Mouse (Mus musculus) neural tube, embryonic 14.5 days (tissue): ENCODE data around the gene Nr1h4. TPM values are rescaled to one million over a fixed set of nuclear protein-coding genes. Genes with fewer than 3 reads are reported as not detected.

Source experiments
- ATAC-seq: fragments of 200-750 bp; cut with Nextera tagmentation; 2 replicates; pipeline ENCODE4 v1.8.0; 2017; ENCODE audit warnings: low read depth, mild to moderate bottlenecking, moderate TSS enrichment, moderate library complexity
- H3K27ac ChIP-seq: fragments of 300-500 bp; sonication (generic); 2 replicates; pipeline ENCODE4 v1.5.1; 2014; ENCODE audit warnings: low read depth, mild to moderate bottlenecking, control low read depth, low read length, moderate library complexity, mixed read lengths
- H3K27me3 ChIP-seq: fragments of 300-500 bp; sonication (generic); 2 replicates; pipeline ENCODE4 v1.6.1; 2014; ENCODE audit warnings: low read length; ENCODE audit not compliant: control insufficient read depth, insufficient read depth
- H3K36me3 ChIP-seq: fragments of 300-500 bp; sonication (generic); 2 replicates; pipeline ENCODE4 v1.6.1; 2014; ENCODE audit warnings: low read length, mixed read lengths; ENCODE audit not compliant: control insufficient read depth, insufficient read depth
- H3K4me1 ChIP-seq: fragments of 300-500 bp; sonication (generic); 2 replicates; pipeline ENCODE4 v1.6.1; 2014; ENCODE audit warnings: low read length; ENCODE audit not compliant: control insufficient read depth, insufficient read depth
- H3K4me2 ChIP-seq: fragments of 300-500 bp; sonication (generic); 2 replicates; pipeline ENCODE4 v1.6.1; 2014; ENCODE audit warnings: mild to moderate bottlenecking, low read depth, low read length, control low read depth
- H3K4me3 ChIP-seq: fragments of 300-500 bp; sonication (generic); 2 replicates; pipeline ENCODE4 v1.5.1; 2014; ENCODE audit warnings: low read depth, low read length, control low read depth, mixed read lengths
- H3K9ac ChIP-seq: fragments of 300-500 bp; sonication (generic); replicated peaks from 2 replicates; pipeline ENCODE4 v1.6.1; 2014; ENCODE audit warnings: low read depth, mild to moderate bottlenecking, control low read depth, low read length, mixed read lengths
- H3K9me3 ChIP-seq: fragments of 300-500 bp; sonication (generic); 2 replicates; pipeline ENCODE4 v1.6.1; 2016; ENCODE audit warnings: low read length; ENCODE audit not compliant: control insufficient read depth
- WGBS: fragments of 180-500 bp; shearing (Covaris S2); extraction: QIAGEN DNeasy Blood & Tissue Kit; methylation state at CpG from one replicate; pipeline ENCODE4 v1.1.7; 2014; 5-methylcytosine and 5-hydroxymethylcytosine counted together
- polyA plus RNA-seq: library from polyadenylated mRNA; unstranded; fragments of >200 nt; fragmentation: Nextera tagmentation; extraction: Ambion mirVana; gene quantifications from 2 replicates; pipeline ENCODE4 v1.2.1, GENCODE M21; 2014

Gene Nr1h4
- polyA plus RNA-seq = not detected in 2 replicates

GRCm38 (mm10) chr10:89532929-89533727 lies at the start of gene Nr1h4:
Gene Nr1h4, minus strand, starts transcription at chr10:89533585.
- no peaks in the 10 kb centered on the region for H3K27me3 ChIP-seq
- H3K4me3 ChIP-seq = no peak within 1 kb of the TSS
- H3K36me3 ChIP-seq = no peaks in the 10 kb centered on the region
- 79% methylated on average over 17 of the region's 17 CpGs for WGBS
- no peak within 1 kb of the TSS for H3K9ac ChIP-seq
- H3K27ac ChIP-seq = no peak within 1 kb of the TSS
- H3K4me1 ChIP-seq = no peaks in the 10 kb centered on the region
- H3K4me2 ChIP-seq = no peak within 1 kb of the TSS
- no peaks in the 10 kb centered on the region for H3K9me3 ChIP-seq
- ATAC-seq = no peak

- Histone ChIP-seq H3K4me3 (no peak overlapping the region), H3K9me3 (no peaks in the 10 kb centered on the region), H3K27me3 (no peaks in the 10 kb centered on the region), H3K27ac (no peak overlapping the region), H3K36me3 (no peaks in the 10 kb centered on the region), H3K9ac (no peak overlapping the region), H3K4me1 (no peaks in the 10 kb centered on the region), H3K4me2 (no peak overlapping the region)
- ATAC-seq = no peak
- 94% methylated on average over 4 of the region's 4 CpGs for WGBS
Observed at GRCm38 (mm10) chr10:89578801-89579200, 45.4 kb upstream of the Nr1h4 start.

GRCm38 (mm10) chr10:89577666-89578065 lies 44.3 kb upstream of the Nr1h4 start:
- Histone ChIP-seq H3K4me1 (no peaks in the 10 kb centered on the region), H3K4me3 (no peak overlapping the region), H3K9ac (no peak overlapping the region), H3K36me3 (no peaks in the 10 kb centered on the region), H3K9me3 (no peaks in the 10 kb centered on the region), H3K27ac (no peak overlapping the region), H3K27me3 (no peaks in the 10 kb centered on the region), H3K4me2 (no peak overlapping the region)
- 76% methylated on average over 3 of the region's 3 CpGs for WGBS
- ATAC-seq = no peak

- Histone ChIP-seq H3K27me3 (no peaks in the 10 kb centered on the region), H3K4me3 (no peak overlapping the region), H3K9ac (no peak overlapping the region), H3K4me2 (no peak overlapping the region), H3K27ac (no peak overlapping the region), H3K9me3 (no peaks in the 10 kb centered on the region), H3K4me1 (no peaks in the 10 kb centered on the region), H3K36me3 (no peaks in the 10 kb centered on the region)
- 89% methylated on average over 3 of the region's 3 CpGs for WGBS
- no peak for ATAC-seq
Observed at GRCm38 (mm10) chr10:89573421-89573820, 40.0 kb upstream of the Nr1h4 start.

- H3K27ac ChIP-seq = no peak overlapping the region
- H3K27me3 ChIP-seq = no peaks in the 10 kb centered on the region
- no peak overlapping the region for H3K4me3 ChIP-seq
- no peaks in the 10 kb centered on the region for H3K36me3 ChIP-seq
- H3K4me2 ChIP-seq = no peak overlapping the region
- no peaks in the 10 kb centered on the region for H3K4me1 ChIP-seq
- no peak overlapping the region for H3K9ac ChIP-seq
- ATAC-seq = no peak
- H3K9me3 ChIP-seq = no peaks in the 10 kb centered on the region
- WGBS = 95% methylated on average over 6 of the region's 6 CpGs
Observed at GRCm38 (mm10) chr10:89572946-89573345, 39.6 kb upstream of the Nr1h4 start.

GRCm38 (mm10) chr10:89567391-89567790 lies 34.0 kb upstream of the Nr1h4 start:
- Histone ChIP-seq H3K4me1 (no peaks in the 10 kb centered on the region), H3K4me3 (no peak overlapping the region), H3K27me3 (no peaks in the 10 kb centered on the region), H3K36me3 (no peaks in the 10 kb centered on the region), H3K9me3 (no peaks in the 10 kb centered on the region), H3K9ac (no peak overlapping the region), H3K4me2 (no peak overlapping the region), H3K27ac (no peak overlapping the region)
- 94% methylated on average over 2 of the region's 2 CpGs for whole genome bisulfite sequencing
- no peak for ATAC-seq

GRCm38 (mm10) chr10:89565301-89566022 lies 32.1 kb upstream of the Nr1h4 start:
- WGBS = 89% methylated on average over 9 of the region's 9 CpGs
- Histone ChIP-seq H3K4me2 (no peak overlapping the region), H3K9me3 (no peaks in the 10 kb centered on the region), H3K9ac (no peak overlapping the region), H3K4me1 (no peaks in the 10 kb centered on the region), H3K27me3 (no peaks in the 10 kb centered on the region), H3K4me3 (no peak overlapping the region), H3K36me3 (no peaks in the 10 kb centered on the region), H3K27ac (no peak overlapping the region)
- ATAC-seq = no peak

GRCm38 (mm10) chr10:89562113-89562512 lies 28.7 kb upstream of the Nr1h4 start:
- no peak overlapping the region for H3K27ac ChIP-seq
- WGBS = 95% methylated on average over 6 of the region's 6 CpGs
- no peaks in the 10 kb centered on the region for H3K36me3 ChIP-seq
- no peak overlapping the region for H3K4me2 ChIP-seq
- no peaks in the 10 kb centered on the region for H3K4me1 ChIP-seq
- no peak overlapping the region for H3K4me3 ChIP-seq
- H3K27me3 ChIP-seq = no peaks in the 10 kb centered on the region
- no peak for ATAC-seq
- no peaks in the 10 kb centered on the region for H3K9me3 ChIP-seq
- no peak overlapping the region for H3K9ac ChIP-seq

GRCm38 (mm10) chr10:89559351-89559750 lies 26.0 kb upstream of the Nr1h4 start:
- no peak for ATAC-seq
- H3K27ac ChIP-seq = no peak overlapping the region
- no peak overlapping the region for H3K4me3 ChIP-seq
- no peaks in the 10 kb centered on the region for H3K27me3 ChIP-seq
- H3K4me1 ChIP-seq = no peaks in the 10 kb centered on the region
- no peak overlapping the region for H3K9ac ChIP-seq
- 80% methylated on average over 3 of the region's 3 CpGs for WGBS
- H3K4me2 ChIP-seq = no peak overlapping the region
- H3K36me3 ChIP-seq = no peaks in the 10 kb centered on the region
- H3K9me3 ChIP-seq = no peaks in the 10 kb centered on the region
